Mouse (Mus musculus): ENCODE results near the gene Pcdh15. TPM values are rescaled to one million over a fixed set of nuclear protein-coding genes. Genes with fewer than 3 reads are reported as not detected.

Pcdh15 gene
- polyA plus RNA-seq, 1 experiment from 2014 or later = 0.87 TPM

- no peaks in the 10 kb centered on the region for H3K27me3 ChIP-seq
- no peaks in the 10 kb centered on the region for H3K36me3 ChIP-seq
- 81% methylated on average over 2 of the region's 2 CpGs for WGBS
- H3K27ac ChIP-seq = no peak overlapping the region
- H3K9me3 ChIP-seq = no peaks in the 10 kb centered on the region
- H3K4me1 ChIP-seq = no peaks in the 10 kb centered on the region
- H3K4me2 ChIP-seq = no peak overlapping the region
- H3K9ac ChIP-seq = no peak overlapping the region
- ATAC-seq (ENCODE audit: insufficient number of reproducible peaks, low FRiP score, low TSS enrichment, low read depth) = no peak
- H3K4me3 ChIP-seq = no peak overlapping the region
Measured at GRCm38 (mm10) chr10:74538371-74538770, 1439.2 kb downstream of the Pcdh15 start.

- Histone ChIP-seq H3K27me3 (no peaks in the 10 kb centered on the region), H3K27ac (no peak overlapping the region), H3K9ac (no peak overlapping the region), H3K4me1 (no peaks in the 10 kb centered on the region), H3K4me2 (no peak overlapping the region), H3K9me3 (no peaks in the 10 kb centered on the region), H3K4me3 (no peak overlapping the region), H3K36me3 (no peaks in the 10 kb centered on the region)
- 58% methylated on average over 2 of the region's 2 CpGs for WGBS
- ATAC-seq (ENCODE audit: insufficient number of reproducible peaks, low FRiP score, low TSS enrichment, low read depth) = no peak
Measured at GRCm38 (mm10) chr10:74555326-74555725, 1456.2 kb downstream of the Pcdh15 start.

GRCm38 (mm10) chr10:74569603-74570002 is 1470.5 kb downstream of the Pcdh15 start:
- H3K36me3 ChIP-seq = no peaks in the 10 kb centered on the region
- H3K9me3 ChIP-seq = no peaks in the 10 kb centered on the region
- H3K4me3 ChIP-seq = no peak overlapping the region
- H3K9ac ChIP-seq = no peak overlapping the region
- H3K4me2 ChIP-seq = no peak overlapping the region
- H3K4me1 ChIP-seq = no peaks in the 10 kb centered on the region
- 67% methylated on average over 3 of the region's 3 CpGs for WGBS
- ATAC-seq (ENCODE audit: insufficient number of reproducible peaks, low FRiP score, low TSS enrichment, low read depth) = no peak
- H3K27me3 ChIP-seq = no peaks in the 10 kb centered on the region
- no peak overlapping the region for H3K27ac ChIP-seq

DNA sequence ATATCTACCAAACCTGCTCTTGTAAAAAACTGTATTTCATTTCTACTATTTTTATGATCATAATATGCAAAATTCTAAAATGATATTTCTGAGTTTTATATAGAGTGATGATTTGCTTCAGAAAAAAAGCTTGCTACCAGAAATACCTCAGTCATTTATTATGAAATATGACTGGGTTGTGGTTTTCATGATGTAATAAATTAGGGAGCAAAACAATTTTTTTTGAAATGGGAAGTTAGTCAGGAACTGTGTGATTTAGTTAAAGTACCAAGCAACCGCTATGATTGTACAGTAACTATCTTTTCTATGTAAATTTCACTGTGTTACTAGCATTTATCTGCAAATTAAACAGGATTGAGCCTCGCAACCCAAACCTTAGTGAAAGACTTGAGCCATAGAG is 1480.8 kb downstream of the Pcdh15 start:
- Histone ChIP-seq H3K4me1 (no peaks in the 10 kb centered on the region), H3K9me3 (no peaks in the 10 kb centered on the region), H3K4me3 (no peak overlapping the region), H3K36me3 (no peaks in the 10 kb centered on the region), H3K9ac (no peak overlapping the region), H3K4me2 (no peak overlapping the region), H3K27ac (no peak overlapping the region), H3K27me3 (no peaks in the 10 kb centered on the region)
- WGBS = 83% methylated on average over 2 of the region's 2 CpGs
- ATAC-seq (ENCODE audit: insufficient number of reproducible peaks, low FRiP score, low TSS enrichment, low read depth) = no peak

- H3K4me1 ChIP-seq = no peaks in the 10 kb centered on the region
- no peak overlapping the region for H3K4me3 ChIP-seq
- ATAC-seq (ENCODE audit: insufficient number of reproducible peaks, low FRiP score, low TSS enrichment, low read depth) = no peak
- no peaks in the 10 kb centered on the region for H3K36me3 ChIP-seq
- no peaks in the 10 kb centered on the region for H3K9me3 ChIP-seq
- no peak overlapping the region for H3K4me2 ChIP-seq
- H3K27ac ChIP-seq = no peak overlapping the region
- no peak overlapping the region for H3K9ac ChIP-seq
- H3K27me3 ChIP-seq = no peaks in the 10 kb centered on the region
- 68% methylated on average over 3 of the region's 3 CpGs for WGBS
Measured at GRCm38 (mm10) chr10:74591799-74592198, 1492.7 kb downstream of the Pcdh15 start.

DNA sequence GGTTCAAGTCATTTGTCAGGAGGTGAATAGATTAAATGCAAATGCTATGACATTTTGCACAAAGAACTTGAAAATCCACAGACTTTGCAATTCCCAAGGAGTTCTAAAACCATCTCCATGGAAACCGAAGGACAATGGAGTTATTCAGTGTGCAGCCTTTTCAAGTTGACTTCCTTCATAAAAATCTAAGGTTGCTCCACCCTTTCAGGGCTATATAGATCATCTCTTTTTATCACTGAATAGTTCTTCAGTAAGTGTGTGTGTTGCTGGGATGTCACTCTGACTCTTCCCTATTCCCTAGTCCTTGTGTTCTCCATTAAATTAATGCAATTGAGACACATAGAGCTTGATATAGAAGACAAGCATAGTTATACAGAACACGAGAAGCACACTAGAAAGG is 1508.5 kb downstream of the Pcdh15 start:
- Histone ChIP-seq H3K9me3 (no peaks in the 10 kb centered on the region), H3K9ac (no peak overlapping the region), H3K4me2 (no peak overlapping the region), H3K27me3 (no peaks in the 10 kb centered on the region), H3K4me1 (no peaks in the 10 kb centered on the region), H3K36me3 (no peaks in the 10 kb centered on the region), H3K27ac (no peak overlapping the region), H3K4me3 (no peak overlapping the region)
- WGBS = 83% methylated on average over 2 of the region's 2 CpGs
- no peak for ATAC-seq (ENCODE audit: insufficient number of reproducible peaks, low FRiP score, low TSS enrichment, low read depth)

DNA sequence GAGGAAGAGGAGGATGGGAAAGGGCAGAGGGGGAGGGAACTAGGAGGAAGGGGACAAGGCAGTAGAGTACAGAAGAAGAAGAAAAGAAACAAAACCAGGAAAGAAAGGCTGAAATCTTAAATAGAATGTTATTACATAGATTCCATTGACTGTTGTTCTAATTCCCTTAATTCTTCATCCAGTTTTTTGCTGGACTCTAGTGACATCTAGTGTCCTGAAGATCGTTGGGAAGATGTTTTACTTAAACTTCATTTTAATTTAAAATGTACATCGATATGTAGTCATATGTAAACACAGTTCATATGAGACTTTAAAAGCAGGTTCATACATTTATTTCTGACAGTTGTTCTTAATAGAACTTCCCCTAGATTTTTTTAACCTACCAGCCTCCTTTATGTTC is 1522.7 kb downstream of the Pcdh15 start:
- H3K4me3 ChIP-seq = no peak overlapping the region
- no peak overlapping the region for H3K27ac ChIP-seq
- H3K9ac ChIP-seq = no peak overlapping the region
- no peaks in the 10 kb centered on the region for H3K4me1 ChIP-seq
- H3K4me2 ChIP-seq = no peak overlapping the region
- no peaks in the 10 kb centered on the region for H3K9me3 ChIP-seq
- 57% methylated on average over 2 of the region's 2 CpGs for WGBS
- ATAC-seq (ENCODE audit: insufficient number of reproducible peaks, low FRiP score, low TSS enrichment, low read depth) = no peak
- H3K36me3 ChIP-seq = no peaks in the 10 kb centered on the region
- no peaks in the 10 kb centered on the region for H3K27me3 ChIP-seq

DNA sequence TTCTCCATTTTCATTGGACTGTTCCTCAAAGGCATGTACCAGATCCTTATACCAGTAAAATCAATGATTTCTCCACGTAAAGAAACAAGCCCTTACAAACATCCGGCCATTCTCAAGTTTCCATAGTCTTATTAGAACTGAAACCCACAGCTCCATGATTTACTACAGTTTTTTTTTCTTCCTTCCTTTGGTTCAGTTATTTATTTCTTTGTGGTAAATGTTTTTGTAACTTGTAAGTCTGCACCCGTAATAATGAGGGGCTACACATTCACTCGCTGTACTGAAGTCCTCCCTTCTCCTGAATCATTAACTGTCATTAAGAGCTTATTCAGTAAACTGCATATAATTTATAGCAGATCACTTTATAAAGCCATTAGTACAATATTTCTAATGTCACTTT is 1526.6 kb downstream of the Pcdh15 start:
- Histone ChIP-seq H3K27me3 (no peaks in the 10 kb centered on the region), H3K4me2 (no peak overlapping the region), H3K9ac (no peak overlapping the region), H3K27ac (no peak overlapping the region), H3K36me3 (no peaks in the 10 kb centered on the region), H3K9me3 (no peaks in the 10 kb centered on the region), H3K4me1 (no peaks in the 10 kb centered on the region), H3K4me3 (no peak overlapping the region)
- no peak for ATAC-seq (ENCODE audit: insufficient number of reproducible peaks, low FRiP score, low TSS enrichment, low read depth)
- 40% methylated on average over 4 of the region's 4 CpGs for WGBS

DNA sequence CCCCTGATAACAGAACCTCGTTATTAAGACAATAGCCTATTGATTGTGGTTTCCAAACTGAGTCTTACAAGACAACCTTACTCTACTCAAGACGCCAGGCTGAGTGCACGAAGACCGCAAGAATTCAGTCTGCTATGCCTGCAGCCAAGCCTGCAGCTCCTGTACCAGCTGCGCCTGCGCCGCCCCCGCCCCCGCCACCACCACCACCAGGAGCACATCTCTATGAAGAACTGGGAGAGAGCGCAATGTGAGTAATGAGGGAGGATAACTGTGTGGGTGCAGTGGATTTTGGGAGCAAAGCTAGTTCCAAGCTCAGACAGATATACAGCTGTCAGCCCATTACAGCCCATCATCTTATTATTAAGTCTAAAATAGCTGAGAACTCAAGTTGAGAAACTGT is 1527.5 kb downstream of the Pcdh15 start:
- WGBS = 66% methylated on average over 10 of the region's 10 CpGs
- H3K4me2 ChIP-seq = no peak overlapping the region
- H3K36me3 ChIP-seq = no peaks in the 10 kb centered on the region

GRCm38 (mm10) chr10:74631314-74631713 is 1532.2 kb downstream of the Pcdh15 start:
- ATAC-seq (ENCODE audit: insufficient number of reproducible peaks, low FRiP score, low TSS enrichment, low read depth) = no peak
- Histone ChIP-seq H3K36me3 (no peaks in the 10 kb centered on the region), H3K27ac (no peak overlapping the region), H3K9me3 (no peaks in the 10 kb centered on the region), H3K4me1 (no peaks in the 10 kb centered on the region), H3K27me3 (no peaks in the 10 kb centered on the region), H3K4me2 (no peak overlapping the region), H3K4me3 (no peak overlapping the region), H3K9ac (no peak overlapping the region)
- WGBS = 86% methylated on average over 9 of the region's 9 CpGs

More for the DNA sequence above, 1527.5 kb downstream of the Pcdh15 start:
- Histone ChIP-seq H3K27ac (no peak overlapping the region), H3K9me3 (no peaks in the 10 kb centered on the region), H3K4me1 (no peaks in the 10 kb centered on the region), H3K27me3 (no peaks in the 10 kb centered on the region), H3K9ac (no peak overlapping the region), H3K4me3 (no peak overlapping the region)
- no peak for ATAC-seq (ENCODE audit: insufficient number of reproducible peaks, low FRiP score, low TSS enrichment, low read depth)

DNA sequence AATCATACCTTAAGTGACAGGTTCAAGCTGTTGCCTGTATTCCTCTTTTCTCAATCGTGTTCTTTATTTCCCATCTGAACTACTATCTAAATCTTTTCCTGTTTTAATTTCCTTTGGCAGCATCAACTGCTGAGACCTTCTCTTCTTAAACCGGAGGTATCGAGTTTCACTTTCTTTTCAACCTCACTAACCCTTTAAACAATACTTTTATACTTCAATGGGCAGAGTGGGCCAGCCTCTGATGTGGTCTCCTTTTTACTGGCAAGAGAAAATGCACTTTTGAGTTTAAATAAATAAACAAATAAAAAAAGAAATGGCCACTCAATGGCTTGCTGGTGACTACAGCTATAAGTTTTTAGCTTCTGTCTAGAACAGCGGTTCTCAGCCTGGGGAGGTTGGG is 1537.9 kb downstream of the Pcdh15 start:
- Histone ChIP-seq H3K9ac (no peak overlapping the region), H3K4me3 (no peak overlapping the region), H3K27me3 (no peaks in the 10 kb centered on the region), H3K27ac (no peak overlapping the region), H3K36me3 (no peaks in the 10 kb centered on the region), H3K9me3 (no peaks in the 10 kb centered on the region), H3K4me1 (no peaks in the 10 kb centered on the region), H3K4me2 (no peak overlapping the region)
- no peak for ATAC-seq (ENCODE audit: insufficient number of reproducible peaks, low FRiP score, low TSS enrichment, low read depth)
- 56% methylated on average over 4 of the region's 4 CpGs for WGBS

GRCm38 (mm10) chr10:74642125-74642524 is 1543.0 kb downstream of the Pcdh15 start:
- no peak for ATAC-seq (ENCODE audit: insufficient number of reproducible peaks, low FRiP score, low TSS enrichment, low read depth)
- no peaks in the 10 kb centered on the region for H3K9me3 ChIP-seq
- H3K4me3 ChIP-seq = no peak overlapping the region
- no peak overlapping the region for H3K4me2 ChIP-seq
- H3K27me3 ChIP-seq = no peaks in the 10 kb centered on the region
- no peak overlapping the region for H3K27ac ChIP-seq
- no peaks in the 10 kb centered on the region for H3K36me3 ChIP-seq
- no peaks in the 10 kb centered on the region for H3K4me1 ChIP-seq
- 61% methylated on average over 6 of the region's 6 CpGs for WGBS
- no peak overlapping the region for H3K9ac ChIP-seq

DNA sequence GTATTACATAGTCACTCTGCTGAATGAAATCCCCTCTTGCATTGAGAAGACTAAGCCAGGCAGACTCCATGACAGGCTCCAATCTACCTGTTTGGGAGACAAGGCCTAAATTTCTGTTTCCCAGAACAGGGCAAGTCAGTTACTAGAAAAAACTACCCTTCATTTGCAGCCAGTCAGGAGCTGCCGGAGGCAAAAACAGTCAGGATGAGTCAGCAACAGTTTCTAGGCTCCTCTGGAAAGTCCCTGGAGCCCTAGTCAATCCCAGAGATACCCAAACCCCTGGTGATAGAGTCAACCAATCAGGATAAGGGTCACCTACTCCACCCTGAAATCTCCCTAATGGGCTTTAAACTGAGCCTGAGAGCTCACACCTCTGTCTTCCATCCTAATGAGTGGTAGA is 1564.0 kb downstream of the Pcdh15 start:
- no peak for ATAC-seq (ENCODE audit: insufficient number of reproducible peaks, low FRiP score, low TSS enrichment, low read depth)

More for the DNA sequence above, 1564.0 kb downstream of the Pcdh15 start:
- Histone ChIP-seq H3K9me3 (no peaks in the 10 kb centered on the region), H3K4me3 (no peak overlapping the region), H3K9ac (no peak overlapping the region), H3K4me1 (no peaks in the 10 kb centered on the region), H3K27me3 (no peaks in the 10 kb centered on the region), H3K4me2 (no peak overlapping the region), H3K36me3 (no peaks in the 10 kb centered on the region), H3K27ac (no peak overlapping the region)
- whole genome bisulfite sequencing = 78% methylated on average over 1 of the region's 1 CpGs

Measured in limb, embryonic 15.5 days (tissue).